Mouse (Mus musculus): Measurements from ENCODE around the gene Prb1. TPM values are rescaled to one million over a fixed set of nuclear protein-coding genes. Genes with fewer than 3 reads are reported as not detected.
"Not testable (repeated sequence)": the region's sequence is repeated elsewhere in the genome, so short reads cannot be mapped to it uniquely, and the experiment has no call there.

Gene Prb1
- total RNA-seq (2014; rRNA removed) = not detected in 2 replicates
- polyA plus RNA-seq (2012; rRNA removed) = not detected in 2 replicates

- not testable (repeated sequence) for H3K79me2 ChIP-seq (ENCODE audit: control insufficient read depth, insufficient read depth, low read length); H3K36me3 ChIP-seq (ENCODE audit: control insufficient read depth, insufficient read depth, low read length); DNase-seq (ENCODE audit: extremely low read depth, low read depth, low spot score); H3K9ac ChIP-seq (ENCODE audit: low read depth, low read length); H3K4me1 ChIP-seq (ENCODE audit: control insufficient read depth, insufficient read depth, low read length); H3K27ac ChIP-seq (replicated peaks; ENCODE audit: insufficient read depth, low read depth, low read length); H3K4me3 ChIP-seq (ENCODE audit: insufficient read depth, low read depth, low read length); H3K27me3 ChIP-seq (ENCODE audit: control insufficient read depth, insufficient read depth, low read length)
Measured at GRCm38 (mm10) chr6:132210421-132210820, at the start of gene Prb1. Prb1 (minus strand) TSS chr6:132210521.

Other genes starting within 250 kb of the Prb1 start
- gene Prpmp5, start 104.2 kb upstream of the Prb1 start, total RNA-seq (2014; rRNA removed) = not detected in 2 replicates
- not detected in 2 replicates for gene Prpmp5, start 104.2 kb upstream of the Prb1 start, polyA plus RNA-seq (2012; rRNA removed)
- not detected in 2 replicates for gene Gm8882, start 153.6 kb upstream of the Prb1 start, total RNA-seq (2014; rRNA removed)
- gene Gm8882, start 153.6 kb upstream of the Prb1 start, polyA plus RNA-seq (2012; rRNA removed) = not detected in 2 replicates

All from liver, adult 2 months (tissue).